Mouse (Mus musculus): ENCODE measurements around the gene Gm48552.

Gene Gm48552

GRCm38 (mm10) chr10:81433541-81434289 lies 44.9 kb downstream of the Gm48552 start:
- in situ Hi-C loops (cut with MboI; ENCODE audit: low pct_unique_long_range_greater_than_20kb in 1 of 2, low sequenced_read_pairs in 2 of 2, unreplicated experiment in 1 of 2): no loop called here

- in situ Hi-C loops (cut with MboI; ENCODE audit: low pct_unique_long_range_greater_than_20kb in 1 of 2, low sequenced_read_pairs in 2 of 2, unreplicated experiment in 1 of 2): no loop called here
These were observed 45.8 kb downstream of the Gm48552 start for GRCm38 (mm10) chr10:81434361-81435263.

GRCm38 (mm10) chr10:81435436-81435835 lies 46.6 kb downstream of the Gm48552 start:
- in situ Hi-C loops (cut with MboI; ENCODE audit: low pct_unique_long_range_greater_than_20kb in 1 of 2, low sequenced_read_pairs in 2 of 2, unreplicated experiment in 1 of 2): no loop called here

Measured in mouse embryonic stem cell (cell line).